Mouse (Mus musculus) lung, postnatal 25 days (tissue): Measurements from ENCODE around the gene Eps8l3.

Source experiments
- DNase-seq: peaks from one replicate; pipeline ENCODE4 v3.0.0; 2022; ENCODE audit warnings: low spot score

Eps8l3 gene

GRCm38 (mm10) chr3:107895720-107896569 lies 18.9 kb downstream of the Eps8l3 start, which contains the start of gene Gstm5:
Gene Gstm5 (plus strand): TSS chr3:107895821.
- peak; percentile 74 for DNase-seq

GRCm38 (mm10) chr3:107898691-107899090 lies 21.7 kb downstream of the Eps8l3 start:
- DNase-seq = no peak

GRCm38 (mm10) chr3:107900955-107901673 lies 24.1 kb downstream of the Eps8l3 start:
- no peak for DNase-seq

GRCm38 (mm10) chr3:107905942-107906341 lies 28.9 kb downstream of the Eps8l3 start:
- DNase-seq = no peak

- DNase-seq = no peak
Observed at GRCm38 (mm10) chr3:107916674-107917073, 39.6 kb downstream of the Eps8l3 start.

- DNase-seq = no peak
Observed at GRCm38 (mm10) chr3:107917097-107917496, 40.1 kb downstream of the Eps8l3 start.

GRCm38 (mm10) chr3:107917783-107918408 lies 40.9 kb downstream of the Eps8l3 start:
- DNase-seq = peak; percentile 56

- DNase-seq = no peak
Observed at GRCm38 (mm10) chr3:107920348-107920747, 43.3 kb downstream of the Eps8l3 start.

- no peak for DNase-seq
Observed at GRCm38 (mm10) chr3:107925335-107925734, 48.3 kb downstream of the Eps8l3 start.

- DNase-seq = no peak
Observed at GRCm38 (mm10) chr3:107927841-107928240, 50.8 kb downstream of the Eps8l3 start.

GRCm38 (mm10) chr3:107928691-107929090 lies 51.7 kb downstream of the Eps8l3 start:
- DNase-seq = no peak

- DNase-seq = no peak
Observed at GRCm38 (mm10) chr3:107929243-107929642, 52.2 kb downstream of the Eps8l3 start.

- DNase-seq = peak; percentile 42
Observed at GRCm38 (mm10) chr3:107929731-107930130, 52.7 kb downstream of the Eps8l3 start.

- no peak for DNase-seq
Observed at GRCm38 (mm10) chr3:107931134-107931533, 54.1 kb downstream of the Eps8l3 start.

- peak; percentile 97 for DNase-seq
Observed at GRCm38 (mm10) chr3:107931670-107932069, 54.6 kb downstream of the Eps8l3 start, which contains the start of gene Gstm7. Gene Gstm7 (minus strand): TSS chr3:107931817.

- DNase-seq = no peak
Observed at GRCm38 (mm10) chr3:107932128-107932527, 55.1 kb downstream of the Eps8l3 start.

- DNase-seq = no peak
Observed at GRCm38 (mm10) chr3:107935268-107935667, 58.2 kb downstream of the Eps8l3 start.

- no peak for DNase-seq
Observed at GRCm38 (mm10) chr3:107935888-107936287, 58.9 kb downstream of the Eps8l3 start.

- peak; percentile 84 for DNase-seq
Observed at GRCm38 (mm10) chr3:107939403-107939802, 62.4 kb downstream of the Eps8l3 start.

GRCm38 (mm10) chr3:107939830-107940229 lies 62.8 kb downstream of the Eps8l3 start:
- DNase-seq = no peak

GRCm38 (mm10) chr3:107940524-107940923 lies 63.5 kb downstream of the Eps8l3 start:
- DNase-seq = no peak

- no peak for DNase-seq
Observed at GRCm38 (mm10) chr3:107941261-107941660, 64.2 kb downstream of the Eps8l3 start.
